Mouse (Mus musculus) midbrain, embryonic 16.5 days (tissue): ENCODE data around the gene Lman2. TPM values are rescaled to one million over a fixed set of nuclear protein-coding genes. Genes with fewer than 3 reads are reported as not detected.

Source experiments
- ATAC-seq: fragments of 200-750 bp; cut with Nextera tagmentation; 2 replicates; pipeline ENCODE4 v1.8.0; 2017; ENCODE audit warnings: moderate TSS enrichment
- H3K27ac ChIP-seq: fragments of 300-500 bp; sonication (generic); 2 replicates; pipeline ENCODE4 v1.5.1; 2014; ENCODE audit warnings: mild to moderate bottlenecking, low read length, mixed read lengths
- H3K27me3 ChIP-seq: fragments of 300-500 bp; sonication (generic); 2 replicates; pipeline ENCODE4 v1.6.1; 2014; ENCODE audit warnings: low read depth, low read length, mixed read lengths; ENCODE audit not compliant: control insufficient read depth, insufficient read depth
- H3K36me3 ChIP-seq: fragments of 300-500 bp; sonication (generic); 2 replicates; pipeline ENCODE4 v1.6.1; 2014; ENCODE audit warnings: mild to moderate bottlenecking, low read length, moderate library complexity, mixed read lengths; ENCODE audit not compliant: control insufficient read depth, insufficient read depth
- H3K4me1 ChIP-seq: fragments of 300-500 bp; sonication (generic); 2 replicates; pipeline ENCODE4 v1.6.1; 2014; ENCODE audit warnings: mild to moderate bottlenecking, low read length, mixed read lengths; ENCODE audit not compliant: control insufficient read depth, insufficient read depth
- H3K4me2 ChIP-seq: fragments of 300-500 bp; sonication (generic); 2 replicates; pipeline ENCODE4 v1.6.1; 2014; ENCODE audit warnings: mild to moderate bottlenecking, low read length, mixed read lengths
- H3K4me3 ChIP-seq: fragments of 300-500 bp; sonication (generic); 2 replicates; pipeline ENCODE4 v1.5.1; 2014; ENCODE audit warnings: low read depth, mild to moderate bottlenecking, low read length, moderate library complexity, mixed read lengths
- H3K9ac ChIP-seq: fragments of 300-500 bp; sonication (generic); 2 replicates; pipeline ENCODE4 v1.6.1; 2014; ENCODE audit warnings: low read depth, low read length, mixed read lengths
- H3K9me3 ChIP-seq: fragments of 300-500 bp; sonication (generic); replicated peaks from 2 replicates; pipeline ENCODE4 v1.6.1; 2014; ENCODE audit warnings: mild to moderate bottlenecking, low read length, mixed read lengths; ENCODE audit not compliant: control insufficient read depth, poor library complexity, severe bottlenecking
- WGBS: fragments of 180-500 bp; shearing (Covaris S2); extraction: QIAGEN DNeasy Blood & Tissue Kit; methylation state at CpG from one replicate; pipeline ENCODE4 v1.1.7; 2014; 5-methylcytosine and 5-hydroxymethylcytosine counted together
- polyA plus RNA-seq: library from polyadenylated mRNA; unstranded; fragments of >200 nt; fragmentation: Nextera tagmentation; extraction: Ambion mirVana; gene quantifications from 2 replicates; pipeline ENCODE4 v1.2.1, GENCODE M21; 2015

Lman2 gene
- polyA plus RNA-seq, 1 experiment from 2014 or later = 43.4 TPM

- H3K27me3 ChIP-seq = no peaks in the 10 kb centered on the region
- peak within 1 kb of the TSS; percentile 96 for H3K9ac ChIP-seq
- H3K36me3 ChIP-seq = peaks cover 12% of the 10 kb centered on the region
- WGBS = under 1% methylated on average over 73 of the region's 73 CpGs
- H3K4me3 ChIP-seq = peak within 1 kb of the TSS; percentile 97
- H3K4me1 ChIP-seq = peaks cover 26% of the 10 kb centered on the region
- no peaks in the 10 kb centered on the region for H3K9me3 ChIP-seq
- peak within 1 kb of the TSS; percentile 97 for H3K4me2 ChIP-seq
- peak within 1 kb of the TSS; percentile 84 for H3K27ac ChIP-seq
- ATAC-seq = peak; percentile 93
Observed at GRCm38 (mm10) chr13:55321434-55322129, 41.0 kb downstream of the Lman2 start, which contains the start of gene Rab24. Gene Rab24, minus strand, starts transcription at chr13:55321946.

- H3K27me3 ChIP-seq = no peaks in the 10 kb centered on the region
- whole genome bisulfite sequencing = 88% methylated on average over 4 of the region's 4 CpGs
- H3K27ac ChIP-seq = peak within 1 kb of the TSS; percentile 84
- peak within 1 kb of the TSS; percentile 97 for H3K4me2 ChIP-seq
- no peak for ATAC-seq
- H3K4me1 ChIP-seq = peaks cover 26% of the 10 kb centered on the region
- H3K9ac ChIP-seq = peak within 1 kb of the TSS; percentile 96
- peaks cover under 1% of the 10 kb centered on the region for H3K36me3 ChIP-seq
- H3K9me3 ChIP-seq = no peaks in the 10 kb centered on the region
- H3K4me3 ChIP-seq = peak within 1 kb of the TSS; percentile 97
Observed at GRCm38 (mm10) chr13:55319931-55320533, 42.6 kb downstream of the Lman2 start, which contains the start of gene Prelid1. Gene Prelid1, plus strand, starts transcription at chr13:55320500.

- no peaks in the 10 kb centered on the region for H3K27me3 ChIP-seq
- H3K4me3 ChIP-seq = no peak overlapping the region
- no peak overlapping the region for H3K4me2 ChIP-seq
- no peak overlapping the region for H3K9ac ChIP-seq
- H3K27ac ChIP-seq = no peak overlapping the region
- WGBS = 77% methylated on average over 3 of the region's 3 CpGs
- ATAC-seq = no peak
- peaks cover 19% of the 10 kb centered on the region for H3K4me1 ChIP-seq
- H3K36me3 ChIP-seq = peaks cover 5% of the 10 kb centered on the region
- H3K9me3 ChIP-seq = no peaks in the 10 kb centered on the region
Observed at GRCm38 (mm10) chr13:55318351-55318750, 44.2 kb downstream of the Lman2 start.

- H3K4me3 ChIP-seq = no peak overlapping the region
- H3K36me3 ChIP-seq = peaks cover 30% of the 10 kb centered on the region
- 92% methylated on average over 2 of the region's 2 CpGs for WGBS
- no peaks in the 10 kb centered on the region for H3K27me3 ChIP-seq
- ATAC-seq = no peak
- no peaks in the 10 kb centered on the region for H3K9me3 ChIP-seq
- H3K4me1 ChIP-seq = no peaks in the 10 kb centered on the region
- no peak overlapping the region for H3K9ac ChIP-seq
- H3K4me2 ChIP-seq = no peak overlapping the region
- no peak overlapping the region for H3K27ac ChIP-seq
Observed at GRCm38 (mm10) chr13:55314891-55315412, 47.6 kb downstream of the Lman2 start.

GRCm38 (mm10) chr13:55313051-55313450, 49.5 kb downstream of the Lman2 start:
- no peaks in the 10 kb centered on the region for H3K27me3 ChIP-seq
- WGBS = 88% methylated on average over 9 of the region's 9 CpGs
- no peaks in the 10 kb centered on the region for H3K9me3 ChIP-seq
- no peak overlapping the region for H3K27ac ChIP-seq
- no peaks in the 10 kb centered on the region for H3K4me1 ChIP-seq
- H3K4me3 ChIP-seq = no peak overlapping the region
- no peak overlapping the region for H3K4me2 ChIP-seq
- H3K36me3 ChIP-seq = peaks cover 30% of the 10 kb centered on the region
- no peak for ATAC-seq
- no peak overlapping the region for H3K9ac ChIP-seq

GRCm38 (mm10) chr13:55312028-55312630, 50.5 kb downstream of the Lman2 start:
- Histone ChIP-seq H3K9ac (no peak overlapping the region), H3K4me2 (no peak overlapping the region)
- 92% methylated on average over 8 of the region's 8 CpGs for WGBS

GRCm38 (mm10) chr13:55300913-55301312, 61.7 kb downstream of the Lman2 start:
- no peak overlapping the region for H3K9ac ChIP-seq
- H3K4me2 ChIP-seq = no peak overlapping the region
- H3K27me3 ChIP-seq = no peaks in the 10 kb centered on the region
- H3K36me3 ChIP-seq = peaks cover 32% of the 10 kb centered on the region
- WGBS = 93% methylated on average over 5 of the region's 5 CpGs
- H3K4me3 ChIP-seq = no peak overlapping the region
- H3K4me1 ChIP-seq = no peaks in the 10 kb centered on the region
- no peaks in the 10 kb centered on the region for H3K9me3 ChIP-seq
- no peak overlapping the region for H3K27ac ChIP-seq
- no peak for ATAC-seq

More at GRCm38 (mm10) chr13:55312028-55312630, 50.5 kb downstream of the Lman2 start:
- no peak overlapping the region for H3K27ac ChIP-seq
- peaks cover 37% of the 10 kb centered on the region for H3K36me3 ChIP-seq
- ATAC-seq = no peak
- H3K9me3 ChIP-seq = no peaks in the 10 kb centered on the region
- H3K27me3 ChIP-seq = no peaks in the 10 kb centered on the region
- H3K4me3 ChIP-seq = no peak overlapping the region
- H3K4me1 ChIP-seq = no peaks in the 10 kb centered on the region

GRCm38 (mm10) chr13:55296760-55297159, 65.8 kb downstream of the Lman2 start:
- 89% methylated on average over 1 of the region's 1 CpGs for WGBS
- Histone ChIP-seq H3K4me2 (no peak overlapping the region), H3K9me3 (no peaks in the 10 kb centered on the region), H3K36me3 (peaks cover 16% of the 10 kb centered on the region; the same call in 1 of the 2 replicates), H3K9ac (no peak overlapping the region), H3K27ac (no peak overlapping the region), H3K4me1 (no peaks in the 10 kb centered on the region), H3K4me3 (no peak overlapping the region), H3K27me3 (no peaks in the 10 kb centered on the region)
- ATAC-seq = no peak
